ENCODE assay signal across 27 mouse cellular contexts in the genomic region with DNA sequence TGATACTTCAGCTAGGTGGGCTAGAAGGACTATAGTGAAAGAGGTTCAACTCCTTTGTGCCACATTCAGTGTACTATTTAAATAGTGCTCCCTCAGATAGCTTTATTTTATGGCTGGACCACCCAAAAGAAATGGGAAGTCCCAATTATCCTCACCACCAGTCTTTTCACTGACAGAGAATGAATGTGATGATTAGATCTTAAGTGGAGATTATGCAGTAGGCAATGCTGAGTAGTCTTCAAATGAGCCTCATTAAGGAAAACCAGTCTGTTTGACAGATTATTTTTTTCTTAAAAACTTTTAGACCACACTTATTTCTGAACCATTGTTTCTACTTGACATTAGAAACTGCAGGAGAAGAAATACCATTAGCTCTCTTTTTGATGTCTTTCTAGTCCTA.
"Had no signal": no experiment of that assay in that cellular context is flagged by ENCODE, and none has a peak within 500 bp of the region (broad histone marks: within the 10 kb centered on the region; RNA-seq: fewer than 3 reads in every experiment).

No protein-coding gene starts in this region.

- H3K27me3 ChIP-seq: embryonic facial prominence, embryonic 12.5 days; embryonic facial prominence, embryonic 13.5 days; embryonic facial prominence, embryonic 15.5 days; forebrain, embryonic 13.5 days; forebrain, embryonic 15.5 days had no signal

- H3K9me3 ChIP-seq: embryonic facial prominence, embryonic 10.5 days; embryonic facial prominence, embryonic 12.5 days; embryonic facial prominence, embryonic 13.5 days; embryonic facial prominence, embryonic 15.5 days; forebrain, embryonic 10.5 days; forebrain, embryonic 13.5 days; forebrain, embryonic 15.5 days had no signal

- ATAC-seq: forebrain, embryonic 13.5 days; forebrain, embryonic 14.5 days; forebrain, embryonic 15.5 days; forebrain, embryonic 16.5 days; forebrain, postnatal 0 days had no signal

- H3K4me3 ChIP-seq: embryonic facial prominence, embryonic 10.5 days; embryonic facial prominence, embryonic 12.5 days; embryonic facial prominence, embryonic 13.5 days; embryonic facial prominence, embryonic 15.5 days; erythroblast, embryonic 14.5 days; forebrain, embryonic 10.5 days; forebrain, embryonic 13.5 days; forebrain, embryonic 15.5 days; gastrocnemius, adult 2 months; heart, adult 2 months had no signal

- H3K27ac ChIP-seq: embryonic facial prominence, embryonic 10.5 days; embryonic facial prominence, embryonic 12.5 days; embryonic facial prominence, embryonic 13.5 days; embryonic facial prominence, embryonic 15.5 days; forebrain, embryonic 10.5 days; forebrain, embryonic 13.5 days; forebrain, embryonic 15.5 days; gastrocnemius, adult 2 months; heart, adult 2 months had no signal

- H3K36me3 ChIP-seq: embryonic facial prominence, embryonic 10.5 days; embryonic facial prominence, embryonic 12.5 days; embryonic facial prominence, embryonic 13.5 days; embryonic facial prominence, embryonic 15.5 days; forebrain, embryonic 10.5 days; forebrain, embryonic 15.5 days had no signal

- DNase-seq: cerebellum, adult 8-10 months; cerebellum, adult 9-10 months; cerebellum, adult 9-11 months; cerebellum, postnatal 10 days; cerebellum, postnatal 14 days; cerebellum, postnatal 25 days; cerebellum, postnatal 36 days; embryo, embryonic 11 days; forebrain, postnatal 0 days; gastrocnemius, adult 2 months; gastrocnemius, postnatal 10 days; gastrocnemius, postnatal 14 days; gastrocnemius, postnatal 25 days; gastrocnemius, postnatal 36 days; heart, adult 11 months; heart, adult 18-20 months; heart, adult 2 months had no signal

- H3K9ac ChIP-seq: embryonic facial prominence, embryonic 12.5 days; embryonic facial prominence, embryonic 13.5 days; embryonic facial prominence, embryonic 15.5 days; forebrain, embryonic 13.5 days; forebrain, embryonic 15.5 days; forebrain, postnatal 0 days had no signal

- H3K4me1 ChIP-seq: embryonic facial prominence, embryonic 10.5 days; embryonic facial prominence, embryonic 12.5 days; embryonic facial prominence, embryonic 13.5 days; embryonic facial prominence, embryonic 15.5 days; forebrain, embryonic 13.5 days; forebrain, embryonic 15.5 days had no signal

- H3K4me2 ChIP-seq: embryonic facial prominence, embryonic 12.5 days; embryonic facial prominence, embryonic 13.5 days; embryonic facial prominence, embryonic 15.5 days; forebrain, embryonic 13.5 days; forebrain, embryonic 15.5 days had no signal
